Mouse (Mus musculus) gastrocnemius, adult 8-10 months (tissue): ENCODE measurements around the gene Ephb4. TPM values are rescaled to one million over a fixed set of nuclear protein-coding genes. Genes with fewer than 3 reads are reported as not detected.

ENCODE experiments used
- total RNA-seq, 4 experiments: library from RNA; stranded (reverse); gene quantifications; 2 replicates each; pipeline ENCODE4 v1.2.4; 2022

Gene Ephb4
- total RNA-seq, 4 experiments from 2014 or later = 6.9 to 10.7 (median 8.6) TPM

Other genes starting within 250 kb of the Ephb4 start
- gene Trim56, start 233.9 kb upstream of the Ephb4 start, total RNA-seq = 1 to 10 TPM; 6.5 to 9.0 (median 7.8) TPM
- not detected for gene Muc3, start 200.8 kb upstream of the Ephb4 start, total RNA-seq
- under 1 TPM in 1 of 4 experiments, not detected in 3; 0.22 TPM for gene Muc3a, start 137.7 kb upstream of the Ephb4 start, total RNA-seq
- 10 to 100 TPM; 15.8 to 27.7 (median 20.1) TPM for gene Ache, start 62.6 kb upstream of the Ephb4 start, total RNA-seq
- gene Ufsp1, start 55.5 kb upstream of the Ephb4 start, total RNA-seq = 10 to 100 TPM; 14.6 to 22.7 (median 19.1) TPM
- 10 to 100 TPM; 30.0 to 37.2 (median 34.0) TPM for gene Srrt, start 42.4 kb upstream of the Ephb4 start, total RNA-seq
- 1 to 10 TPM; 1.4 to 3.9 (median 2.1) TPM for gene Trip6, start 35.7 kb upstream of the Ephb4 start, total RNA-seq
- gene Slc12a9, start 16.5 kb upstream of the Ephb4 start, total RNA-seq = 1 to 10 TPM; 1.7 to 3.6 (median 1.9) TPM
- under 1 TPM in 2 of 4 experiments, not detected in 2; 0.02 to 0.54 TPM for gene Zan, start 127.0 kb downstream of the Ephb4 start, total RNA-seq
- 10 to 100 TPM; 10.5 to 11.7 (median 11.2) TPM for gene Pop7, start 152.4 kb downstream of the Ephb4 start, total RNA-seq
- gene Gigyf1, start 168.4 kb downstream of the Ephb4 start, total RNA-seq = 10 to 100 TPM; 21.2 to 25.5 (median 22.6) TPM
- not detected for gene Epo, start 183.1 kb downstream of the Ephb4 start, total RNA-seq
- 100 to 1,000 TPM; 118 to 137 (median 128) TPM for gene Gnb2, start 183.4 kb downstream of the Ephb4 start, total RNA-seq
- gene Actl6b, start 203.4 kb downstream of the Ephb4 start, total RNA-seq = not detected
- gene Tfr2, start 219.7 kb downstream of the Ephb4 start, total RNA-seq = not detected